Mouse (Mus musculus): ENCODE data around the gene Rasip1. TPM values are rescaled to one million over a fixed set of nuclear protein-coding genes. Genes with fewer than 3 reads are reported as not detected.

Rasip1 gene
- polyA plus RNA-seq, 1 experiment from 2014 or later = 4.4 TPM

DNA sequence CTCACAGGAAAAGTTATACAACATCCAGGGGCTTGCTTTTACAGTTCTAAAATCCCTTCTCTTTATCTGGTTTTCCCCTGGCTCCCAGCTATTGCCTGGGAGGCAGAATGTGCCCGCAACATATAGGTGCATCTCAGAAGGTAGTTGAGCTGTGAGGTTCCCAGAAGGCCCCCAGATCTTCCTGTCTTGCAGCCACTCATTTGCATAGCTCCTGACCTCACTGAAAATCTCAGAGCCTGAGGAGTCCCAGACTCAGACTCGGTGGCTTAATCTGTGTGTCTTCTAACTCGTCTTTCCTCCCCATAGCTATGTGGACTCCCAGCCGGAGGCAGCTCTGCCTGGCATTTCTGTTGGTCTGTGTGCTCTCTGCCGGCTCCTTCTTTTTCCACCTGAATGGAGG lies 9.0 kb upstream of the Rasip1 start:
- H3K9me3 ChIP-seq (replicated peaks; ENCODE audit: control insufficient read depth, low read length) = no peaks in the 10 kb centered on the region
- no peak overlapping the region for H3K4me2 ChIP-seq (ENCODE audit: low read depth, low read length)
- no peaks in the 10 kb centered on the region for H3K36me3 ChIP-seq (ENCODE audit: control insufficient read depth, insufficient read depth, low read length)
- 0 out of 2 replicates have a peak, but pooled peaks cover 3% of the 10 kb centered on the region for H3K27me3 ChIP-seq (ENCODE audit: control insufficient read depth, insufficient read depth, low read length)
- H3K4me1 ChIP-seq (ENCODE audit: control insufficient read depth, insufficient read depth, low read length) = peaks cover 8% of the 10 kb centered on the region; the same call in 1 of the 2 replicates
- no peak overlapping the region for H3K9ac ChIP-seq (ENCODE audit: low read length)
- H3K4me3 ChIP-seq (replicated peaks; ENCODE audit: low read length) = no peak overlapping the region
- no peak overlapping the region for H3K27ac ChIP-seq (ENCODE audit: low read length)
- ATAC-seq (ENCODE audit: insufficient read depth, low FRiP score) = no peak
- WGBS = 81% methylated on average over 5 of the region's 5 CpGs

GRCm38 (mm10) chr7:45619592-45619991 lies 7.7 kb upstream of the Rasip1 start:
- WGBS = 91% methylated on average over 5 of the region's 5 CpGs
- no peak for ATAC-seq (ENCODE audit: insufficient read depth, low FRiP score)

GRCm38 (mm10) chr7:45621443-45621842 lies 5.8 kb upstream of the Rasip1 start, which contains the start of gene Izumo1:
Gene Izumo1, plus strand, starts transcription at chr7:45621811.
- peak within 1 kb of the TSS; percentile 13; the same call in 1 of the 2 replicates for H3K4me2 ChIP-seq (ENCODE audit: low read depth, low read length)
- peaks cover 5% of the 10 kb centered on the region; the same call in 1 of the 2 replicates for H3K4me1 ChIP-seq (ENCODE audit: control insufficient read depth, insufficient read depth, low read length)
- no peaks in the 10 kb centered on the region for H3K36me3 ChIP-seq (ENCODE audit: control insufficient read depth, insufficient read depth, low read length)
- WGBS = 31% methylated on average over 9 of the region's 9 CpGs
- 0 out of 2 replicates have a peak, but pooled peaks cover 3% of the 10 kb centered on the region for H3K27me3 ChIP-seq (ENCODE audit: control insufficient read depth, insufficient read depth, low read length)
- no peaks in the 10 kb centered on the region for H3K9me3 ChIP-seq (replicated peaks; ENCODE audit: control insufficient read depth, low read length)
- H3K9ac ChIP-seq (ENCODE audit: low read length) = no peak within 1 kb of the TSS
- no peak for ATAC-seq (ENCODE audit: insufficient read depth, low FRiP score)
- no peak within 1 kb of the TSS for H3K27ac ChIP-seq (ENCODE audit: low read length)
- H3K4me3 ChIP-seq (replicated peaks; ENCODE audit: low read length) = no peak within 1 kb of the TSS

More at GRCm38 (mm10) chr7:45619592-45619991, 7.7 kb upstream of the Rasip1 start:
- Histone ChIP-seq H3K27ac (ENCODE audit: low read length) (no peak overlapping the region), H3K4me2 (ENCODE audit: low read depth, low read length) (no peak overlapping the region), H3K4me1 (ENCODE audit: control insufficient read depth, insufficient read depth, low read length) (peaks cover 8% of the 10 kb centered on the region; the same call in 1 of the 2 replicates), H3K27me3 (ENCODE audit: control insufficient read depth, insufficient read depth, low read length) (0 out of 2 replicates have a peak, but pooled peaks cover 3% of the 10 kb centered on the region), H3K9me3 (replicated peaks; ENCODE audit: control insufficient read depth, low read length) (no peaks in the 10 kb centered on the region), H3K4me3 (replicated peaks; ENCODE audit: low read length) (no peak overlapping the region), H3K36me3 (ENCODE audit: control insufficient read depth, insufficient read depth, low read length) (no peaks in the 10 kb centered on the region), H3K9ac (ENCODE audit: low read length) (no peak overlapping the region)

- no peak overlapping the region for H3K9ac ChIP-seq (ENCODE audit: low read length)
- H3K36me3 ChIP-seq (ENCODE audit: control insufficient read depth, insufficient read depth, low read length) = no peaks in the 10 kb centered on the region
- no peaks in the 10 kb centered on the region for H3K9me3 ChIP-seq (replicated peaks; ENCODE audit: control insufficient read depth, low read length)
- no peak overlapping the region for H3K4me2 ChIP-seq (ENCODE audit: low read depth, low read length)
- H3K27ac ChIP-seq (ENCODE audit: low read length) = no peak overlapping the region
- H3K4me1 ChIP-seq (ENCODE audit: control insufficient read depth, insufficient read depth, low read length) = no peaks in the 10 kb centered on the region
- H3K4me3 ChIP-seq (replicated peaks; ENCODE audit: low read length) = no peak overlapping the region
- no peak for ATAC-seq (ENCODE audit: insufficient read depth, low FRiP score)
- WGBS = 90% methylated on average over 11 of the region's 11 CpGs
- H3K27me3 ChIP-seq (ENCODE audit: control insufficient read depth, insufficient read depth, low read length) = no peaks in the 10 kb centered on the region
These were observed 3.8 kb upstream of the Rasip1 start for GRCm38 (mm10) chr7:45623507-45623906.

DNA sequence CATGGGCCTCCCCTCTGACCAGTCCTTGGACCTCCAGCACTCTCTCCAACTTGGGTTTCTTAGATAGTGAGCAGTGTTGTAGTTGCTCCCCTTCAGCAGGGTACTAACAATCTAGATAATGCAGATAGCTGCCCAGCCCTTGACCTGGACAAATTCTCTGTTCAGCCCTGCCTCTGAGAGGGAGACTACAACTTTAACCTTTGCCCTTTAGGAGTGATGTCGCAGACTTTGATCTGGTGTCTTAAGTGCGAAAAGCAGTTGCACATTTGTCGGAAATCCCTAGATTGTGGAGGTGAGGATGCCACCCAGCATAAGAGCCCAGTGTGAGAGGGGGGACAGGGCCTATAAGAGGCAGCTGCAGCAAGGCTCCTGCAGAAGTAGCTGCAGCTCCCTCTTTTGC lies 2.6 kb upstream of the Rasip1 start:
- H3K27me3 ChIP-seq (ENCODE audit: control insufficient read depth, insufficient read depth, low read length) = no peaks in the 10 kb centered on the region
- H3K4me2 ChIP-seq (ENCODE audit: low read depth, low read length) = no peak overlapping the region
- no peak overlapping the region for H3K27ac ChIP-seq (ENCODE audit: low read length)
- no peak overlapping the region for H3K9ac ChIP-seq (ENCODE audit: low read length)
- H3K4me3 ChIP-seq (replicated peaks; ENCODE audit: low read length) = no peak overlapping the region
- no peaks in the 10 kb centered on the region for H3K9me3 ChIP-seq (replicated peaks; ENCODE audit: control insufficient read depth, low read length)
- H3K4me1 ChIP-seq (ENCODE audit: control insufficient read depth, insufficient read depth, low read length) = no peaks in the 10 kb centered on the region
- 74% methylated on average over 3 of the region's 3 CpGs for WGBS
- H3K36me3 ChIP-seq (ENCODE audit: control insufficient read depth, insufficient read depth, low read length) = no peaks in the 10 kb centered on the region
- ATAC-seq (ENCODE audit: insufficient read depth, low FRiP score) = no peak

DNA sequence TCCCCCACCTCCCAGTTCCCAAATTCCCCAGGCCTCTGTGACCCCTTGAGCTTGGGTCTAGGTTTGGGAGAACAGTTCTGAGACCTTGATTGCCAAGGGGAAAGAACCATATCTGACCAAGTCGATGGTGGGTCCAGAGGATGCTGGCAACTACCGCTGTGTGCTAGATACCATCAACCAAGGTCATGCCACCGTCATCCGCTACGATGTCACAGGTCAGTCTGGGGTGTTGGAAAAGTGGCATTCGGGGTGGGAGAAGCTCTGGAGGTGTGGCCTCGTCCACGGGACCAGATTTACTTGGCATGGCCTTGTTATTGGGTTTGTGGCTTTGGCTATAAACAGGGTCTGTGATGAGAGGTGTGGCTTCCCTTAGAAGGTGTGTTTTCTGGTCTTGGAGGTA lies 1.8 kb upstream of the Rasip1 start:
- H3K4me3 ChIP-seq (replicated peaks; ENCODE audit: low read length) = no peak overlapping the region
- no peaks in the 10 kb centered on the region for H3K27me3 ChIP-seq (ENCODE audit: control insufficient read depth, insufficient read depth, low read length)
- no peaks in the 10 kb centered on the region for H3K36me3 ChIP-seq (ENCODE audit: control insufficient read depth, insufficient read depth, low read length)
- ATAC-seq (ENCODE audit: insufficient read depth, low FRiP score) = no peak
- no peak overlapping the region for H3K27ac ChIP-seq (ENCODE audit: low read length)
- H3K9me3 ChIP-seq (replicated peaks; ENCODE audit: control insufficient read depth, low read length) = no peaks in the 10 kb centered on the region
- no peaks in the 10 kb centered on the region for H3K4me1 ChIP-seq (ENCODE audit: control insufficient read depth, insufficient read depth, low read length)
- no peak overlapping the region for H3K4me2 ChIP-seq (ENCODE audit: low read depth, low read length)
- 83% methylated on average over 8 of the region's 8 CpGs for WGBS
- no peak overlapping the region for H3K9ac ChIP-seq (ENCODE audit: low read length)

- no peak overlapping the region for H3K4me3 ChIP-seq (replicated peaks; ENCODE audit: low read length)
- no peaks in the 10 kb centered on the region for H3K9me3 ChIP-seq (replicated peaks; ENCODE audit: control insufficient read depth, low read length)
- no peaks in the 10 kb centered on the region for H3K4me1 ChIP-seq (ENCODE audit: control insufficient read depth, insufficient read depth, low read length)
- no peak overlapping the region for H3K4me2 ChIP-seq (ENCODE audit: low read depth, low read length)
- H3K27me3 ChIP-seq (ENCODE audit: control insufficient read depth, insufficient read depth, low read length) = no peaks in the 10 kb centered on the region
- H3K9ac ChIP-seq (ENCODE audit: low read length) = no peak overlapping the region
- WGBS = 80% methylated on average over 7 of the region's 7 CpGs
- no peak for ATAC-seq (ENCODE audit: insufficient read depth, low FRiP score)
- no peaks in the 10 kb centered on the region for H3K36me3 ChIP-seq (ENCODE audit: control insufficient read depth, insufficient read depth, low read length)
- H3K27ac ChIP-seq (ENCODE audit: low read length) = no peak overlapping the region
These were observed 664 bp upstream of the Rasip1 start for GRCm38 (mm10) chr7:45626571-45627076.

GRCm38 (mm10) chr7:45628364-45629294 lies 1.3 kb downstream of the Rasip1 start:
- H3K36me3 ChIP-seq (ENCODE audit: control insufficient read depth, insufficient read depth, low read length) = no peaks in the 10 kb centered on the region
- H3K27ac ChIP-seq (ENCODE audit: low read length) = peak overlapping the region; percentile 51; the same call in 1 of the 2 replicates
- WGBS = under 1% methylated on average over 102 of the region's 105 CpGs
- ATAC-seq (ENCODE audit: insufficient read depth, low FRiP score) = peak; percentile 86
- H3K9ac ChIP-seq (ENCODE audit: low read length) = peak overlapping the region; percentile 74
- peak overlapping the region; percentile 99 for H3K4me2 ChIP-seq (ENCODE audit: low read depth, low read length)
- no peaks in the 10 kb centered on the region for H3K9me3 ChIP-seq (replicated peaks; ENCODE audit: control insufficient read depth, low read length)
- H3K4me3 ChIP-seq (replicated peaks; ENCODE audit: low read length) = peak overlapping the region; percentile 58
- H3K4me1 ChIP-seq (ENCODE audit: control insufficient read depth, insufficient read depth, low read length) = 0 out of 2 replicates have a peak, but pooled peaks cover 4% of the 10 kb centered on the region
- H3K27me3 ChIP-seq (ENCODE audit: control insufficient read depth, insufficient read depth, low read length) = no peaks in the 10 kb centered on the region

Measured in stomach, embryonic 16.5 days (tissue).